Mouse (Mus musculus): ENCODE results near the gene Zfp961.

- TF ChIP-seq CTCF (IDR thresholded peaks at IDR 0.05; ENCODE audit: control insufficient read depth, insufficient read depth, insufficient read length) (no peak), MAX (IDR thresholded peaks at IDR 0.05) (no peak), MYOG (IDR thresholded peaks at IDR 0.05; ENCODE audit: control insufficient read depth, extremely low read depth, insufficient read length) (no peak), USF1 (IDR thresholded peaks at IDR 0.05; ENCODE audit: low read depth) (no peak), FOSL1 (IDR thresholded peaks at IDR 0.05; ENCODE audit: insufficient read depth, low read length, poor library complexity, severe bottlenecking) (no peak)
Observed at GRCm38 (mm10) chr8:72018141-72018540, 67.3 kb downstream of the Zfp961 start.
